Mouse (Mus musculus): ENCODE data around the gene Zbtb12. TPM values are rescaled to one million over a fixed set of nuclear protein-coding genes. Genes with fewer than 3 reads are reported as not detected.

Gene Zbtb12
- polyA plus RNA-seq, 1 experiment from 2014 or later: 8.0 TPM

GRCm38 (mm10) chr17:34847615-34848014 is 31.7 kb upstream of the Zbtb12 start:
- Histone ChIP-seq H3K4me3 (replicated peaks; ENCODE audit: low read length) (no peak overlapping the region), H3K4me2 (ENCODE audit: low read length) (no peak overlapping the region), H3K4me1 (replicated peaks; ENCODE audit: control insufficient read depth, insufficient read depth, low read length) (peaks cover 18% of the 10 kb centered on the region), H3K9ac (replicated peaks; ENCODE audit: low read depth, low read length) (no peak overlapping the region), H3K36me3 (ENCODE audit: control insufficient read depth, insufficient read depth) (peaks cover 16% of the 10 kb centered on the region; the same call in 1 of the 2 replicates), H3K27me3 (replicated peaks; ENCODE audit: control insufficient read depth, insufficient read depth, low read length) (no peaks in the 10 kb centered on the region), H3K9me3 (ENCODE audit: control insufficient read depth, low read length) (no peaks in the 10 kb centered on the region), H3K27ac (ENCODE audit: low read length) (no peak overlapping the region)
- no peak for ATAC-seq
- 95% methylated on average over 7 of the region's 7 CpGs for WGBS

- Histone ChIP-seq H3K9me3 (ENCODE audit: control insufficient read depth, low read length) (no peaks in the 10 kb centered on the region), H3K27me3 (replicated peaks; ENCODE audit: control insufficient read depth, insufficient read depth, low read length) (no peaks in the 10 kb centered on the region), H3K9ac (replicated peaks; ENCODE audit: low read depth, low read length) (peak within 1 kb of the TSS; percentile 79), H3K27ac (ENCODE audit: low read length) (0 out of 2 replicates have a peak within 1 kb of the TSS, but pooled peaks have one; percentile 30), H3K4me1 (replicated peaks; ENCODE audit: control insufficient read depth, insufficient read depth, low read length) (peaks cover 18% of the 10 kb centered on the region), H3K4me2 (ENCODE audit: low read length) (peak within 1 kb of the TSS; percentile 95), H3K4me3 (replicated peaks; ENCODE audit: low read length) (peak within 1 kb of the TSS; percentile 90), H3K36me3 (ENCODE audit: control insufficient read depth, insufficient read depth) (peaks cover 16% of the 10 kb centered on the region; the same call in 1 of the 2 replicates)
- ATAC-seq: peak; percentile 98
- under 1% methylated on average over 64 of the region's 65 CpGs for WGBS
Observed at GRCm38 (mm10) chr17:34849722-34850516, 29.4 kb upstream of the Zbtb12 start, which contains the start of the genes Skiv2l and Nelfe. Gene Skiv2l, minus strand, starts transcription at chr17:34850210. Gene Nelfe, plus strand, starts transcription at chr17:34850391.

GRCm38 (mm10) chr17:34850517-34851125 is 28.7 kb upstream of the Zbtb12 start:
- 3% methylated on average over 25 of the region's 25 CpGs for WGBS
- Histone ChIP-seq H3K27me3 (replicated peaks; ENCODE audit: control insufficient read depth, insufficient read depth, low read length) (no peaks in the 10 kb centered on the region), H3K4me1 (replicated peaks; ENCODE audit: control insufficient read depth, insufficient read depth, low read length) (peaks cover 18% of the 10 kb centered on the region), H3K9me3 (ENCODE audit: control insufficient read depth, low read length) (no peaks in the 10 kb centered on the region), H3K4me3 (replicated peaks; ENCODE audit: low read length) (peak overlapping the region; percentile 90), H3K36me3 (ENCODE audit: control insufficient read depth, insufficient read depth) (peaks cover 15% of the 10 kb centered on the region; the same call in 1 of the 2 replicates), H3K27ac (ENCODE audit: low read length) (0 out of 2 replicates have a peak overlapping the region, but pooled peaks have one; percentile 30), H3K4me2 (ENCODE audit: low read length) (peak overlapping the region; percentile 67), H3K9ac (replicated peaks; ENCODE audit: low read depth, low read length) (peak overlapping the region; percentile 79)
- ATAC-seq: peak; percentile 40; the same call in 1 of the 2 replicates

GRCm38 (mm10) chr17:34853511-34853910 is 25.8 kb upstream of the Zbtb12 start:
- Histone ChIP-seq H3K27ac (ENCODE audit: low read length) (no peak overlapping the region), H3K9me3 (ENCODE audit: control insufficient read depth, low read length) (no peaks in the 10 kb centered on the region), H3K27me3 (replicated peaks; ENCODE audit: control insufficient read depth, insufficient read depth, low read length) (no peaks in the 10 kb centered on the region), H3K9ac (replicated peaks; ENCODE audit: low read depth, low read length) (no peak overlapping the region), H3K36me3 (ENCODE audit: control insufficient read depth, insufficient read depth) (peaks cover 15% of the 10 kb centered on the region; the same call in 1 of the 2 replicates), H3K4me3 (replicated peaks; ENCODE audit: low read length) (no peak overlapping the region), H3K4me1 (replicated peaks; ENCODE audit: control insufficient read depth, insufficient read depth, low read length) (peaks cover 18% of the 10 kb centered on the region), H3K4me2 (ENCODE audit: low read length) (no peak overlapping the region)
- ATAC-seq: no peak
- WGBS: 81% methylated on average over 8 of the region's 8 CpGs

GRCm38 (mm10) chr17:34854761-34855160 is 24.5 kb upstream of the Zbtb12 start:
- Histone ChIP-seq H3K27ac (ENCODE audit: low read length) (no peak overlapping the region), H3K4me1 (replicated peaks; ENCODE audit: control insufficient read depth, insufficient read depth, low read length) (peaks cover 10% of the 10 kb centered on the region), H3K27me3 (replicated peaks; ENCODE audit: control insufficient read depth, insufficient read depth, low read length) (no peaks in the 10 kb centered on the region), H3K4me2 (ENCODE audit: low read length) (no peak overlapping the region), H3K36me3 (ENCODE audit: control insufficient read depth, insufficient read depth) (peaks cover 15% of the 10 kb centered on the region; the same call in 1 of the 2 replicates), H3K9ac (replicated peaks; ENCODE audit: low read depth, low read length) (no peak overlapping the region), H3K4me3 (replicated peaks; ENCODE audit: low read length) (no peak overlapping the region), H3K9me3 (ENCODE audit: control insufficient read depth, low read length) (no peaks in the 10 kb centered on the region)
- ATAC-seq: no peak
- WGBS: 82% methylated on average over 3 of the region's 3 CpGs

GRCm38 (mm10) chr17:34855825-34856224 is 23.5 kb upstream of the Zbtb12 start:
- Histone ChIP-seq H3K27me3 (replicated peaks; ENCODE audit: control insufficient read depth, insufficient read depth, low read length) (no peaks in the 10 kb centered on the region), H3K36me3 (ENCODE audit: control insufficient read depth, insufficient read depth) (peaks cover 15% of the 10 kb centered on the region; the same call in 1 of the 2 replicates), H3K9me3 (ENCODE audit: control insufficient read depth, low read length) (no peaks in the 10 kb centered on the region), H3K4me1 (replicated peaks; ENCODE audit: control insufficient read depth, insufficient read depth, low read length) (peaks cover 8% of the 10 kb centered on the region), H3K4me2 (ENCODE audit: low read length) (no peak overlapping the region), H3K4me3 (replicated peaks; ENCODE audit: low read length) (no peak overlapping the region), H3K27ac (ENCODE audit: low read length) (no peak overlapping the region), H3K9ac (replicated peaks; ENCODE audit: low read depth, low read length) (no peak overlapping the region)
- ATAC-seq: no peak
- WGBS: 31% methylated on average over 3 of the region's 3 CpGs

GRCm38 (mm10) chr17:34858670-34859069 is 20.6 kb upstream of the Zbtb12 start:
- no peak overlapping the region for H3K9ac ChIP-seq (replicated peaks; ENCODE audit: low read depth, low read length)
- H3K27ac ChIP-seq (ENCODE audit: low read length): no peak overlapping the region
- no peak overlapping the region for H3K4me2 ChIP-seq (ENCODE audit: low read length)
- H3K4me1 ChIP-seq (replicated peaks; ENCODE audit: control insufficient read depth, insufficient read depth, low read length): no peaks in the 10 kb centered on the region
- 83% methylated on average over 4 of the region's 4 CpGs for WGBS
- no peak for ATAC-seq
- H3K36me3 ChIP-seq (ENCODE audit: control insufficient read depth, insufficient read depth): peaks cover 12% of the 10 kb centered on the region; the same call in 1 of the 2 replicates
- no peak overlapping the region for H3K4me3 ChIP-seq (replicated peaks; ENCODE audit: low read length)
- H3K9me3 ChIP-seq (ENCODE audit: control insufficient read depth, low read length): no peaks in the 10 kb centered on the region
- no peaks in the 10 kb centered on the region for H3K27me3 ChIP-seq (replicated peaks; ENCODE audit: control insufficient read depth, insufficient read depth, low read length)

GRCm38 (mm10) chr17:34860514-34860913 is 18.8 kb upstream of the Zbtb12 start:
- Histone ChIP-seq H3K27me3 (replicated peaks; ENCODE audit: control insufficient read depth, insufficient read depth, low read length) (no peaks in the 10 kb centered on the region), H3K36me3 (ENCODE audit: control insufficient read depth, insufficient read depth) (peaks cover 5% of the 10 kb centered on the region; the same call in 1 of the 2 replicates), H3K4me1 (replicated peaks; ENCODE audit: control insufficient read depth, insufficient read depth, low read length) (no peaks in the 10 kb centered on the region), H3K9ac (replicated peaks; ENCODE audit: low read depth, low read length) (no peak overlapping the region), H3K27ac (ENCODE audit: low read length) (no peak overlapping the region), H3K9me3 (ENCODE audit: control insufficient read depth, low read length) (no peaks in the 10 kb centered on the region), H3K4me3 (replicated peaks; ENCODE audit: low read length) (no peak overlapping the region), H3K4me2 (ENCODE audit: low read length) (no peak overlapping the region)
- 88% methylated on average over 9 of the region's 9 CpGs for WGBS
- ATAC-seq: no peak

- H3K9ac ChIP-seq (replicated peaks; ENCODE audit: low read depth, low read length): no peak overlapping the region
- H3K4me3 ChIP-seq (replicated peaks; ENCODE audit: low read length): no peak overlapping the region
- no peaks in the 10 kb centered on the region for H3K36me3 ChIP-seq (ENCODE audit: control insufficient read depth, insufficient read depth)
- no peak overlapping the region for H3K27ac ChIP-seq (ENCODE audit: low read length)
- no peaks in the 10 kb centered on the region for H3K27me3 ChIP-seq (replicated peaks; ENCODE audit: control insufficient read depth, insufficient read depth, low read length)
- no peaks in the 10 kb centered on the region for H3K9me3 ChIP-seq (ENCODE audit: control insufficient read depth, low read length)
- no peak overlapping the region for H3K4me2 ChIP-seq (ENCODE audit: low read length)
- H3K4me1 ChIP-seq (replicated peaks; ENCODE audit: control insufficient read depth, insufficient read depth, low read length): no peaks in the 10 kb centered on the region
- 73% methylated on average over 13 of the region's 13 CpGs for WGBS
- no peak for ATAC-seq
Observed at GRCm38 (mm10) chr17:34861704-34862415, 17.4 kb upstream of the Zbtb12 start.
